Mouse (Mus musculus): ENCODE measurements around the gene Calcrl. TPM values are rescaled to one million over a fixed set of nuclear protein-coding genes. Genes with fewer than 3 reads are reported as not detected.
A peak's percentile ranks its signal among the peaks of the same experiment; 100 is the strongest.
"Not testable (repeated sequence)": the region's sequence is repeated elsewhere in the genome, so short reads cannot be mapped to it uniquely, and the experiment has no call there.

Calcrl gene
- polyA plus RNA-seq, 1 experiment from 2014 or later = 55.3 TPM

DNA sequence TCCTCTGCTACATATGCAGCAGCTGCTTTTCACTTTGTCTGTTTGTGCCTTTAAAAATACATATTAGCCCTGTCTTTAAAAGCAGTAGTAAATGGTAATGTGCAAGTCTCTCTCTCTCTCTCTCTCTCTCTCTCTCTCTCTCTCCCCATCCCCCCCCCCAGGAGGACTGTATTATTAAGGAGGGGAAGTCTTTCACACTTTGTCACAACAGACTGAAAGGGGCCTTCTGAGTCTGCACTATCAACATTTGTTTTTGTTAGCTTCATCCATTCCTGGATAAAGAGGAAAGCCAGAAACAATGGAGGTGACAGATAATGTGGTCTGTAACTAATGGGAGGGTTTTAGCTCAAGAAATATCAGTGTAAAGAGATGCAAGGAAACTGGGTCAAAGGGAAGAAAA is 36.1 kb downstream of the Calcrl start:
- H3K9me3 ChIP-seq (ENCODE audit: control insufficient read depth, low read length) = no peaks in the 10 kb centered on the region
- no peaks in the 10 kb centered on the region for H3K27me3 ChIP-seq (ENCODE audit: control insufficient read depth, insufficient read depth, low read length)
- H3K9ac ChIP-seq (ENCODE audit: low read length) = no peak overlapping the region
- no peak for ATAC-seq (ENCODE audit: insufficient number of reproducible peaks, insufficient read depth, low FRiP score, low read depth)
- H3K4me2 ChIP-seq (ENCODE audit: low read length) = no peak overlapping the region
- no peak overlapping the region for H3K4me3 ChIP-seq (ENCODE audit: control insufficient read depth in 1 of 2, insufficient read depth in 1 of 2, low read depth in 1 of 2, low read length in 2 of 2)
- no peaks in the 10 kb centered on the region for H3K36me3 ChIP-seq (ENCODE audit: control insufficient read depth, insufficient read depth, low read length)
- peaks cover 3 to 14% of the 10 kb centered on the region in 2 experiments for H3K4me1 ChIP-seq (ENCODE audit: control insufficient read depth in 2 of 2, insufficient read depth in 2 of 2, low read length in 2 of 2)
- 0 out of 4 replicates have a peak overlapping the region, but pooled peaks of 1 of the 2 experiments have one; percentile 29 for H3K27ac ChIP-seq (replicated peaks in 1 of 2; ENCODE audit: control insufficient read depth in 1 of 2, insufficient read depth in 1 of 2, low read depth in 2 of 2, low read length in 2 of 2)

DNA sequence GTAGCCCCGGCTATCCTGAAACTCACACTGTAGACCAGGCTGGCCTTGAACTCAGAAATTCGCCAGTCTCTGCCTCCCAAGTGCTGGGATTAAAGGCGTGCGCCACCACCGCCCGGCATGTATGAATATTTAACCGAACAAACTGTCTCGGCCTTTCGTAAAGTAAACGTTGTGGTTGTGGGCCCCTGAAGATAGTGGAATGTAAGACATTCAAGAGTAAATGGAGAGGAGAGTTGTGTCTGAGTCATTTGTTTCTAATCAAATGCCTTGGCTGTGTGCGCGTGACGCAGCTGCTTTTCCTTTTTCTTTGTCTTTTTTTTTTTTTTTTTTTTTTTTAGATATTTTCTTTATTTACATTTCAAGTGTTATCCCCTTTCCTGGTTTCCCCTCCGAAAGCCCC is 36.7 kb downstream of the Calcrl start:
- ATAC-seq (ENCODE audit: insufficient number of reproducible peaks, insufficient read depth, low FRiP score, low read depth); H3K36me3 ChIP-seq (ENCODE audit: control insufficient read depth, insufficient read depth, low read length); H3K27me3 ChIP-seq (ENCODE audit: control insufficient read depth, insufficient read depth, low read length); H3K4me2 ChIP-seq (ENCODE audit: low read length); H3K9me3 ChIP-seq (ENCODE audit: control insufficient read depth, low read length); H3K4me3 ChIP-seq (ENCODE audit: control insufficient read depth in 1 of 2, insufficient read depth in 1 of 2, low read depth in 1 of 2, low read length in 2 of 2); H3K9ac ChIP-seq (ENCODE audit: low read length): not testable (repeated sequence)
- H3K4me1 ChIP-seq (ENCODE audit: control insufficient read depth in 2 of 2, insufficient read depth in 2 of 2, low read length in 2 of 2) = peaks cover 3 to 14% of the 10 kb centered on the region in 2 experiments
- 73% methylated on average over 14 of the region's 14 CpGs for WGBS
- peak overlapping the region; percentile 12 to 56; a peak in 1 of 4 replicates for H3K27ac ChIP-seq (replicated peaks in 1 of 2; ENCODE audit: control insufficient read depth in 1 of 2, insufficient read depth in 1 of 2, low read depth in 2 of 2, low read length in 2 of 2)

DNA sequence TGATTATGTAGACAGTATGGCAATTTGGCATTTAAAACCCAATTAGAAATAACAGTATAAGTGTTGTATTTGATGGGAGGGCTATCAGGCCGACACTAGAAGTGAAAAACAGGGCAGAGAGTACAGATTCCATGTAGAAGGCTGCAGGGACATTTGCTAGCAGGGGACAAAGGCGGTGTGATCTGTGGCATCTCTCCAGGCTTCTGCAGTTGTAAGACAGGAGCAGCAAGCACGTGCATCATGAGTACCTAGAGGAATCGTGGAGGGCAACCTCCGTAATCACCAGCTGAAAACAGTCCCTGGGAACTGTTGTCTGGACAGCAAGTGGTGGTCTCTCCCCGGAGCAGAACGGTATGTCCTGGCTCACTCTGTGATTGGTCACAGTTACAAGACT is 37.2 kb downstream of the Calcrl start:
- H3K36me3 ChIP-seq (ENCODE audit: control insufficient read depth, insufficient read depth, low read length) = no peaks in the 10 kb centered on the region
- H3K4me2 ChIP-seq (ENCODE audit: low read length) = peak overlapping the region; percentile 56
- no peaks in the 10 kb centered on the region for H3K9me3 ChIP-seq (ENCODE audit: control insufficient read depth, low read length)
- peak overlapping the region; percentile 62 to 63 for H3K27ac ChIP-seq (replicated peaks in 1 of 2; ENCODE audit: control insufficient read depth in 1 of 2, insufficient read depth in 1 of 2, low read depth in 2 of 2, low read length in 2 of 2)
- no peaks in the 10 kb centered on the region for H3K27me3 ChIP-seq (ENCODE audit: control insufficient read depth, insufficient read depth, low read length)
- no peak; the same call in 1 of the 2 replicates for ATAC-seq (ENCODE audit: insufficient number of reproducible peaks, insufficient read depth, low FRiP score, low read depth)
- 44% methylated on average over 7 of the region's 7 CpGs for WGBS
- H3K9ac ChIP-seq (ENCODE audit: low read length) = no peak overlapping the region
- peaks cover 3 to 18% of the 10 kb centered on the region in 2 experiments for H3K4me1 ChIP-seq (ENCODE audit: control insufficient read depth in 2 of 2, insufficient read depth in 2 of 2, low read length in 2 of 2)
- no peak overlapping the region for H3K4me3 ChIP-seq (ENCODE audit: control insufficient read depth in 1 of 2, insufficient read depth in 1 of 2, low read depth in 1 of 2, low read length in 2 of 2)

DNA sequence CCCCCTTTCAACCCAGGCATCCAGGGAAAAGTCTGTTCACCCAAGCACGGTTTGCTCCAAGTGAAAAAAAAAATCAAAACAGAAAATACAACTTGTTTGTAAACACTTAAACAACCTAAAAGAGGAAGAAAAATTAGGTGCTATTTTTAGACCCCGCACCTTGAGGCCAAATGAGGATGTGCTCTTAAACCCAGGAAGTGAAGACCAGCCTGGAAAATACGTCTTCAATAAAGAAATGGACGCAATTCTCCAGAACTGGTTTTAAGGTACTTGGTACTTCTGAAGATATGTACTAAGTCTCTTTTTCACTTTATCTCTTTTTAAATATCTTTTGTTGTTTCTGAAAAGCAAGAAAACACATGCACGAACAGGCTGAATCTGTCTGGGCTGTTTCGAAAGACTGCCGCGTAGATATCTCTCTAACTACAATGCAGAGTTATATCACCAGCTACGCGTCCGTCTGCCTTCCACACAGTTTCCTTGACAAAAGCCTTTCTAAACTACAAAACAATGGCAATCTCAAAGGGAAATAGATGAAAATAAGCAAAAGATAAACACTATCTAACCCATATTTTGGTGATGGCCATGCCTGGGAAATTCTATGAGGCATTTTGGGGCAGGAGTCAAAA is 37.7 kb downstream of the Calcrl start:
- Histone ChIP-seq H3K4me1 (ENCODE audit: control insufficient read depth in 2 of 2, insufficient read depth in 2 of 2, low read length in 2 of 2) (peaks cover 3 to 18% of the 10 kb centered on the region in 2 experiments), H3K4me2 (ENCODE audit: low read length) (peak overlapping the region; percentile 56), H3K4me3 (ENCODE audit: control insufficient read depth in 1 of 2, insufficient read depth in 1 of 2, low read depth in 1 of 2, low read length in 2 of 2) (peak overlapping the region; percentile 23 to 35), H3K27me3 (ENCODE audit: control insufficient read depth, insufficient read depth, low read length) (no peaks in the 10 kb centered on the region), H3K27ac (replicated peaks in 1 of 2; ENCODE audit: control insufficient read depth in 1 of 2, insufficient read depth in 1 of 2, low read depth in 2 of 2, low read length in 2 of 2) (peak overlapping the region; percentile 62 to 63; a peak in 3 of 4 replicates), H3K36me3 (ENCODE audit: control insufficient read depth, insufficient read depth, low read length) (no peaks in the 10 kb centered on the region), H3K9ac (ENCODE audit: low read length) (no peak overlapping the region), H3K9me3 (ENCODE audit: control insufficient read depth, low read length) (no peaks in the 10 kb centered on the region)
- no peak for ATAC-seq (ENCODE audit: insufficient number of reproducible peaks, insufficient read depth, low FRiP score, low read depth)
- 47% methylated on average over 11 of the region's 11 CpGs for WGBS

DNA sequence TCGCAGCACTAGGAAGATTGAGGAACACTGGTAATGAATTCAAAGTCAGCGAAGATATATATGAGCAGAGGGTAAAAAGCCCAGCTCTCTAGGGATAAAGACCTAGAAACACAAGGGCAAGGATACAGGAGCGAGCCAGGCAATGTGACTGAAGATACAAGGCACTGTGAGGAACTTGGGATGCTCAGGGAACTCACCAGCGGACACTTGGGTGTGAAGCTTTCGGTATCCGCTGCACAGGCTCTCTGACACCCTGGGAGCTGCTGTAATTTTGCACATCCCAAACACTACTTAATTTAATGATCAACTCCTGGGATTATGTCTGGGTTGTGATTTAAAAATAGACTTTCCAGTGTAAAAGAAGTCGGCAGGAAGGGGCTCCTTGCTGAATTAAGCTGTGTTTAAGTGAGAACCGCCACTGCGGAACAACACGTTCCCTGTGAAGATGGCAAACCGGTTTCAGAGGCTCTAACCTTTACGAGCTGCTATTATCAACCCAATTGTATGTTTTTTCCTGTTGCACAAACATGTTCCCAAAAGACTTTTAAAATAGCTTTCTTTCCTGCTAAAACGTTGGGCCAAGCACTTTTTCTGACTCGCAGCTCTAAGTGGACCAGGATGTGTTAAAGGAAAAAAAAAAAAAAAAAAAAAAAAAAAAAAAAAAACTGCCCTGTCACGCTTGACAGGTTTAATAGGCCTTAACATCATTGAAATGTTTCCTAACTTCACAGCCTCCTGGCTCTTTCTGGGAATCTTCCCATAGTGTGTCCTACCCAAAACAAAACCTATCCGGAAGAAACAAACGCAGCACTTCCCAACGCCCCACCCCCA is 38.4 kb downstream of the Calcrl start:
- 43% methylated on average over 18 of the region's 18 CpGs for WGBS
- H3K4me3 ChIP-seq (ENCODE audit: control insufficient read depth in 1 of 2, insufficient read depth in 1 of 2, low read depth in 1 of 2, low read length in 2 of 2) = peak overlapping the region; percentile 23 to 35
- no peaks in the 10 kb centered on the region for H3K9me3 ChIP-seq (ENCODE audit: control insufficient read depth, low read length)
- H3K4me2 ChIP-seq (ENCODE audit: low read length) = peak overlapping the region; percentile 56
- no peak for ATAC-seq (ENCODE audit: insufficient number of reproducible peaks, insufficient read depth, low FRiP score, low read depth)
- no peaks in the 10 kb centered on the region for H3K36me3 ChIP-seq (ENCODE audit: control insufficient read depth, insufficient read depth, low read length)
- H3K9ac ChIP-seq (ENCODE audit: low read length) = 0 out of 2 replicates have a peak overlapping the region, but pooled peaks have one; percentile 39
- peak overlapping the region; percentile 16 to 63; a peak in 3 of 4 replicates for H3K27ac ChIP-seq (replicated peaks in 1 of 2; ENCODE audit: control insufficient read depth in 1 of 2, insufficient read depth in 1 of 2, low read depth in 2 of 2, low read length in 2 of 2)
- H3K27me3 ChIP-seq (ENCODE audit: control insufficient read depth, insufficient read depth, low read length) = no peaks in the 10 kb centered on the region
- H3K4me1 ChIP-seq (ENCODE audit: control insufficient read depth in 2 of 2, insufficient read depth in 2 of 2, low read length in 2 of 2) = peaks cover 3 to 23% of the 10 kb centered on the region in 2 experiments

DNA sequence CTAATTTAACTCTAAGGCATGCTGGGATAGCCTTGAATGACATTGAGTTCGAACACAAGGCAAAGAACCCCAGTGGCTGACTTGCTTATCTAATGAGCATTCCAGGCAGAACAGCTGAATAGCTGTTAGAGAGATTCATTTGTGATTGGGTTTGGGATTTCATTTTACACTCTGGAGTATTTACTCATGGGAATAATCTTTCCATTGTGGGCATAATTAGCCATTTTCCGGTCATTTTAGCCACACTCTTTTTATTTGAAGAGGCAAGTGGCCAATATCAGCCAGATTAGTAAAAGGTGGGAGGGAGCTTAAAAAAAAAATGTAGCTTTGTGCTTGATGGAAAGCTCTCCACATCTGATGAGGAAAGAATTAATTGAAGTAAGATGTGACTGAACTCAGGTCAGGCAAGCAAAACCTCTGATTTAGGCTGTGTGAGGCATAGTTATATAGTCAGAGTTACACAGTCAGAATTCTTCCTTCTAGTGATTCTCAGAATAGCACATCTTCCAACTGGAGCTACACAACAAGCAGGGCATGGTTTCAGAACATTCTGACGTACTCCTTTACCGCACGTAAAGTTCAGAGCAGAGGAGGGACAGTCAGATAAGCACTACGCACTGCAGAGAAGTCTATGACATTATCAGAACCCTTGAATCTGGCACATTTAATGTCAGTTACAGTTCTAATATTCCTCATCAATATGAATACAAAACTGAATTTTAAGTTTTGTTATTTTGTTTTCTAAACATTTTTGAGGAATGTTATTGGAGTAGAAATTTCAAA is 40.1 kb downstream of the Calcrl start:
- Histone ChIP-seq H3K27me3 (ENCODE audit: control insufficient read depth, insufficient read depth, low read length) (no peaks in the 10 kb centered on the region), H3K4me1 (ENCODE audit: control insufficient read depth in 2 of 2, insufficient read depth in 2 of 2, low read length in 2 of 2) (peaks cover 6 to 33% of the 10 kb centered on the region in 2 experiments), H3K4me3 (ENCODE audit: control insufficient read depth in 1 of 2, insufficient read depth in 1 of 2, low read depth in 1 of 2, low read length in 2 of 2) (no peak overlapping the region), H3K4me2 (ENCODE audit: low read length) (no peak overlapping the region), H3K9me3 (ENCODE audit: control insufficient read depth, low read length) (no peaks in the 10 kb centered on the region), H3K9ac (ENCODE audit: low read length) (no peak overlapping the region), H3K27ac (replicated peaks in 1 of 2; ENCODE audit: control insufficient read depth in 1 of 2, insufficient read depth in 1 of 2, low read depth in 2 of 2, low read length in 2 of 2) (0 out of 4 replicates have a peak overlapping the region, but pooled peaks of 1 of the 2 experiments have one; percentile 8), H3K36me3 (ENCODE audit: control insufficient read depth, insufficient read depth, low read length) (no peaks in the 10 kb centered on the region)
- 28% methylated on average over 6 of the region's 6 CpGs for WGBS
- ATAC-seq (ENCODE audit: insufficient number of reproducible peaks, insufficient read depth, low FRiP score, low read depth) = no peak

DNA sequence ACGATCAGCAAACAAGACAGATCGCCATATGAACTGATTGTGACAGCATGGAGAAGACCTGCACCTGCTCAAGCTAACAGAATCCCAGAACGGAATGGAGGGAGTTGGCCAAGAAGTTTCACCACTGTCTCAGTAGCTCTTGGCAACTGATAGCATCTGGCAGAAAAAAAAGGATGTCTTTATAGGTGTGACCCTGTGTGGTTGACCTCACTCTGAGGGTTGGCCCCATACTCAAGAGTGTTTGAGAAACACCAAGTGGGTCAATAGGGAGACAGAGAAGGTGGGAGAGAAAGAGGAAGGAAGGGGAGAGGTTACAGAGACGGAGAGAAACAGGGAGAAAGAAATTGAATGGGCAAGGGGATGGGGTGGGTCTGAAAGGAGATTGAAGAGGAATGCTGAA is 41.4 kb downstream of the Calcrl start:
- Histone ChIP-seq H3K27ac (replicated peaks in 1 of 2; ENCODE audit: control insufficient read depth in 1 of 2, insufficient read depth in 1 of 2, low read depth in 2 of 2, low read length in 2 of 2) (no peak overlapping the region), H3K9ac (ENCODE audit: low read length) (no peak overlapping the region), H3K4me2 (ENCODE audit: low read length) (no peak overlapping the region), H3K4me3 (ENCODE audit: control insufficient read depth in 1 of 2, insufficient read depth in 1 of 2, low read depth in 1 of 2, low read length in 2 of 2) (no peak overlapping the region), H3K36me3 (ENCODE audit: control insufficient read depth, insufficient read depth, low read length) (no peaks in the 10 kb centered on the region), H3K9me3 (ENCODE audit: control insufficient read depth, low read length) (no peaks in the 10 kb centered on the region), H3K27me3 (ENCODE audit: control insufficient read depth, insufficient read depth, low read length) (no peaks in the 10 kb centered on the region), H3K4me1 (ENCODE audit: control insufficient read depth in 2 of 2, insufficient read depth in 2 of 2, low read length in 2 of 2) (peaks cover 6 to 33% of the 10 kb centered on the region in 2 experiments)
- ATAC-seq (ENCODE audit: insufficient number of reproducible peaks, insufficient read depth, low FRiP score, low read depth) = no peak
- 71% methylated on average over 4 of the region's 4 CpGs for WGBS
